Mouse (Mus musculus) hindlimb bud, embryonic 11.5 days (tissue): Measurements from ENCODE around the gene 4933425L06Rik.

ENCODE experiments used
- DNase-seq: peaks from one replicate; pipeline ENCODE4 v3.0.0-alpha.2; 2012; ENCODE audit warnings: low read depth, low spot score; ENCODE audit errors: extremely low spot score

The 4933425L06Rik gene

DNA sequence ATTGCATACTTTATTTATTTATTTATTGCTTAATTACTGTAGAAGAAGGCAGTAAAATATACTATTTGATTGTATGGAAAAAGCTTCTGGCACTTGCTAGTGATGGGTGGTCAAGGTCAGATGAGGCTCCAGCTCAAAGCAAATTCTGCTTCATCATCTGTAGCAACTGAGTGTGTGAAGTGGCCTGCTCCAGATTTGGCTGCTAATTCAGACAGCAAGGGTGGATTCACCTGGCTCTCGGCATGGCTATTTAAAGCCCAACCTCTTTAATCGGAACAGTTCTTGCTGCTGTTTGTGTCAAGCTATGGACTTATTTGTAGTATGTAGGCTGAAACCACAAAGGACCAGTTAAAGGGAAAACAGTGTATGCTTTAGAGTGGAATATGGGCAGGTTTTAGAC is 50.9 kb downstream of the 4933425L06Rik start:
- DNase-seq = no peak

DNA sequence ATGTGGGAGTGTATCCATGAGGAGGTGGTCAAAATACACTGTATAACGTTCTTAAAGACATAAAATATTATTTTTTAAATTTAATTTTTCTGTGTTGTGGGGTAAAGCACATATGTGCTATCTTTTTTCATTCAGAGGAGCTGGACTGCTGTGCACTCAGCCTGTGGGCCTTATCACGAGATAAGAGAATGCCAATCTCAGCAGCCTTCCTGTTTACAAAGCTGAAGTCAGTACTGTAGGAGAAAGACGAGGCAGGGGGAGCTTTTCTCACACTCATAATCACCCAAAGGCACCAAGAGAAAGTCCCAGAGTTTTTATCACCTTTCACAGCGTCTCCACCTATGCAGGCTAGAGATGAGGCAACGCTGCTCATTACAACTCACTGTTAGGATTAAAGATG is 52.5 kb downstream of the 4933425L06Rik start:
- DNase-seq = no peak

DNA sequence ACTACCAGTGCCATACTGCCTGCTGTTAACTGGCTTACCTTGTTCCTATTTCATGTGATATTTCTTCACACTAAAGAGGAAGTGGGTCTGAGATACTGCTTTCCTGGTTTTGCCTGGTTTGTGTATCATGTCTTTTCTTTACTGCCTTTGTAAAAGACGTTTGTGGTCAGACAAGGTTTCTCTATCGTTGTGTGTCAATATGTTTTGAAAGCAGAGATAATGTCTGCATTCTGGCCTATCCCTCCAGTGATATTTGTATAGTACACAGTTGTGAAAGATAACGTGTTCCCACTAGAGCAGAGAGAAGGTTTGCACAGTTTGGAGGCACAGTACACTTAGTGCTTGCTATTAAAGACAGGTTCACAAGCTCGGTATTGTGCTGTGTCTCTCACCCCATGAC is 58.0 kb downstream of the 4933425L06Rik start:
- no peak for DNase-seq

DNA sequence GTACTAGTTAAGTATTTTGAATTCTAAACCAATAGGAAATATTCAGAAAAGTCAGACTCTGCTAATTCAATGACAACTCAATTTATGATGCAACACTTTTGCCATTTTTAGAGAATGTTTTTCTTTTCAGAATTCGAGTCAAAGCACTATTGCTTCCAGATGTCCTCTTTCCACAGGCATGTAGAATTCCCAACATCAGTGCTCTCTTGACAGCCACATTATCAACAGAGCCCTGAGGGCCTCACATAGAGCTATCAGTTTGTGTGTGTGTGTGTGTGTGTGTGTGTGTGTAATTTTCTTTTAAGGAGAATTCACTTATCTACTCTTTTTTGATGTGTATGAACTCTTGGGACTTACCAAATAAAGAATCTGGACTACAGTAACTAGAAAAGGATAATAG is 64.9 kb downstream of the 4933425L06Rik start:
- peak; percentile 37 for DNase-seq

DNA sequence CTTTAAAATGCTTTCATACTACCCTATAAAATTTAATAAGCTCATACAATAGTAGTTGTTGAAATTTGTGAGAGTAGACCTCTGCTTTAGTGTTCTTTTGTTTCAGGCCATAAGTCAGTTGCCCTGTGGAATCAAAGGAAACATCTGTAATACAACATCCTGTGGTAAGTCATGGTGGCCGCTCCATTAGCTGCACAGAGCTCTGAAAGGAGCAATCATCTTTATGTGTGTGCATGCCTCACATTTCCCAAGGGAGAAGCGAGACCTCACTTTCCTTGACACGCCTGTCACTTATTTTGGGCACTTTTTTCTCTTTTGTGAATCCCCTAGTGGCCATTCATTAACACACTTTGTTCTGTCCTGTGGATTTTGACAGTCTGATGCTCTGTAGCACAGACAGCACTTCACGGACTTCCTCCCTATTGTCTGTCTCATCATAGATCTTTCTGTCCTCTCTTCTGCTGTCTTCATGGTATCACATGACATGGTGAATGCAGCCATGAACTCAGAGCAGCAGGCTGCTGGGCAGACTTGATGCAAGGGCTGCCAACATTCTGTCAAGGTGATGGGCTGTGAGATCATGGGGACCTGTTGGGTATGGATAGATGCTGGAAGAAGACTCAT is 66.0 kb downstream of the 4933425L06Rik start:
- no peak for DNase-seq

DNA sequence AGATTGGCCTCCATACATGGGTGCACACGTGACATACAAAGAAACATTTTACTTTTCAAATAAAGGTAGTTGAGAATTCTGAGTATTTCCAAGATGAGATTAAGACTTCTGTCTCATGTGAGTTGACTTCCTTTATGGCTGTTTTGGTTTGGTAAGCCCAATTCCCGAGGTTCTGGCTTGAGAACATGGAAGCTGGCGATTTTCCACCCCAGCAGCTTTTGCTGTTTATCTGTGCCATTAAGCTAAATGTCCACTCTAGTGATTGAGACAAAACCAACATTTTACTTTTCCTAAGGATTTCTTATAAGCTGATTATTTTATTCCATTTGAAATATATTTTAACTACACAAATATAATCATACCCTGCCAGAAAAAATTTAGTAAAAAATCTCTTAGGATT is 68.1 kb downstream of the 4933425L06Rik start:
- no peak for DNase-seq

DNA sequence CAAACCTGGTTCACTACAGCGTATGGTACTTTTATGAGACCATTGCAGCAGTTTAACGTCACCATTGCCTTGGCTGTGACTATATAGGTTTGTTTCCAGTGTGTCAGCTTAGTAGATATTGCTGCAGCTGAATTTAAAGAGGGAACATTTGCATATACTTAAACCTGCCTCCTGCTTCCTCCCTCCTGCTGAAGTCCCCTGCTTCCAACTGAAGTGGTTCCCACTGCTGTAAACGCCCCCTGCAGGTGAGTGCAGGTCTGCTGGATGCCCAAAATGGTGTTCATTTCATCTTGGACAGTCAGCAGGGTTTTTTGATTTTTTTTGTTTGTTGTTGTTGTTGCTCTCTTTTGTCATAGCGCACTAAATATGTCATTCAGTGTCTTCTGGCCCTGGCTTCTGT is 72.0 kb downstream of the 4933425L06Rik start:
- no peak for DNase-seq

DNA sequence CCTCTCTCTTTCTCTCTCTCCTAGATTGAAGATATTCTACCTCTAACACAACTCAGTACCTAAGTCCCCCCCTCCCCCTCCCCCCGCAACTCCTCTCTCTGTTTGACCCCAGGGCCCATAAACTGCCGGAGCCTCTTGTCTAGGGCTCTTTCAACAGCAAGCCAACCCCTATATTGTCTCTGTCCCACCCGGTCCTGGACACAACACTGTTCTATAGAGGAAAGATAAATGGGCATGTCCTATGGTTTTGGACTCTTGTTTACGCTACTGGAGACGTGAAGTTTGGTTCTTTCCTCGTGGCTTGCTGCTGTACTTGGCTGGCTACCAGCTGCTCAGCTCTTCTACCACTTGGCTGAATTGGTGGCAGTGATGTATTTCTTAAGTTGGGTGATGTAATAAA is 83.5 kb downstream of the 4933425L06Rik start:
- no peak for DNase-seq
